Mouse (Mus musculus) spleen, adult 2 months (tissue): ENCODE measurements around the gene Psme4. TPM values are rescaled to one million over a fixed set of nuclear protein-coding genes. Genes with fewer than 3 reads are reported as not detected.

Experiments
- DNase-seq, 2 experiments: peaks; one replicate each; pipeline versions ENCODE4 v3.0.0 to v3.0.0-alpha.2; 2012 to 2021; ENCODE audit warnings: low spot score in 2 of 2, low read depth in 1 of 2
- H3K27ac ChIP-seq: fragments of 200-500 bp; 2 replicates; pipeline ENCODE4 v1.5.1; 2012; ENCODE audit warnings: low read length, inconsistent platforms; ENCODE audit not compliant: insufficient read depth
- H3K27me3 ChIP-seq: fragments of 200-500 bp; 2 replicates; pipeline ENCODE4 v1.6.1; 2012; ENCODE audit warnings: mild to moderate bottlenecking, moderate library complexity, low read length, inconsistent platforms; ENCODE audit not compliant: control insufficient read depth, insufficient read depth
- H3K36me3 ChIP-seq: fragments of 200-500 bp; 2 replicates; pipeline ENCODE4 v1.6.1; 2012; ENCODE audit warnings: mild to moderate bottlenecking, low read length, inconsistent platforms; ENCODE audit not compliant: control insufficient read depth, insufficient read depth
- H3K4me1 ChIP-seq: fragments of 200-500 bp; 2 replicates; pipeline ENCODE4 v1.6.1; 2011; ENCODE audit warnings: inconsistent platforms; ENCODE audit not compliant: control insufficient read depth, insufficient read depth, insufficient read length
- H3K4me3 ChIP-seq: fragments of 200-500 bp; 2 replicates; pipeline ENCODE4 v1.5.1; 2011; ENCODE audit warnings: mild to moderate bottlenecking, inconsistent platforms; ENCODE audit not compliant: insufficient read depth, insufficient read length; ENCODE audit errors: extremely low read depth
- CTCF ChIP-seq: fragments of 200-500 bp; IDR thresholded peaks from 2 replicates; pipeline ENCODE4 v1.5.1; 2011; ENCODE audit warnings: mild to moderate bottlenecking, inconsistent platforms; ENCODE audit not compliant: insufficient read depth, insufficient read length, insufficient replicate concordance; ENCODE audit errors: extremely low read depth
- POLR2A ChIP-seq: fragments of 200-500 bp; IDR thresholded peaks from 2 replicates; pipeline ENCODE4 v1.6.1; 2011; ENCODE audit warnings: low read depth, low read length, inconsistent platforms
- WGBS: fragments of 180-500 bp; shearing (Covaris S2); methylation state at CpG from one replicate; pipeline ENCODE4 v1.1.7; 2018; 5-methylcytosine and 5-hydroxymethylcytosine counted together
- polyA plus RNA-seq: library from polyadenylated mRNA; depleted of rRNA; stranded (reverse); fragments of >200 nt; gene quantifications from 2 replicates; pipeline ENCODE4 v1.2.3, GENCODE M21; 2012; rRNA removed

The Psme4 gene
- polyA plus RNA-seq, result 4.3 TPM in 2 replicates

- peak within 1 kb of the TSS; percentile 73 for H3K27ac ChIP-seq
- TF ChIP-seq CTCF, result no peak
- peak; percentile 77 for TF ChIP-seq POLR2A
- no peaks in the 10 kb centered on the region for H3K36me3 ChIP-seq
- 0 out of 2 replicates have a peak, but pooled peaks cover 1% of the 10 kb centered on the region for H3K27me3 ChIP-seq
- H3K4me3 ChIP-seq, result peak within 1 kb of the TSS; percentile 66
- DNase-seq, result peak; percentile 80 to 92
- WGBS, result 2% methylated on average over 42 of the region's 43 CpGs
- no peaks in the 10 kb centered on the region for H3K4me1 ChIP-seq
Observed at GRCm38 (mm10) chr11:30771267-30771903, at the start of gene Psme4. Psme4 (plus strand) TSS chr11:30771726.

DNA sequence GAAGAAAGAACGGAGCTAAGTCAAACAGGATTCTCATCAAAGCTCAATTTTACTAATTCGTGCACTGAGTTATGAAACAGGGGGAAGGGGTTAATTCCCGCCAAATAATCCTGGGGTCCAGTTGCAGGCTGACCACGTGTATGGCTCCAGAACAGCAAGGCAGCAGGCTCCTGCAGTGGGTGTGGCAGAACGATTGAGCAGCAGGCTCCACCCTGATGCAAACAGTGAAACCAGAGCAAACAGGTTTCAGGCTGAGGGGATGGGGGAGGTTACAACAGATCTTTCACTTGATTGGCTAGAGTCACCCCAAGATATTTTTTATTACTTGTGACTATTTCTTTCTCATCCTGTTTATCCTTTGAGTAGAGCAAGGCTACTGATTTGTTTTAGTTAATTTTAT, 48.1 kb upstream of the Psme4 start:
- TF ChIP-seq CTCF, result no peak
- TF ChIP-seq POLR2A, result no peak
- 71% methylated on average over 5 of the region's 5 CpGs for WGBS

DNA sequence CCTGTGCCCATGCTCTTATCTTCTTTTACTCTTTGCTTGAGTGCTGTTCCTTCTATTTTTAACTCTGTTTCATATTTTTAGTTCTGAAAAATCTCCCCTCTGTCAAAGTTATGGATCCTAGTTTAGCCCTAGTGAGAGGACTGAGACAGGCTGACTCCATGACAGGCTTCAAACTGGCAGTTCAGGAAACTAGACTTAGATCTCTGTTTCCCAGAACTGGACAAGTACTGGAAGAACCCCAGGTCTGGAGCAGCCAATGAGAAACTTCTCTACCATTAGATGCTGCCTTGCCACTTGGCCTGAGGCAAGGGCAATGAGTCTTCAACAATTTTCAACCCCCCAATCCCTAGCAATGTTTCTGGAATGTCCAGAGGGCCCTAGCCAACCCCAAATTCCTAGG, 40.8 kb upstream of the Psme4 start:
- H3K4me3 ChIP-seq, result no peak overlapping the region
- no peaks in the 10 kb centered on the region for H3K36me3 ChIP-seq
- H3K27ac ChIP-seq, result no peak overlapping the region
- no peaks in the 10 kb centered on the region for H3K27me3 ChIP-seq
- no peaks in the 10 kb centered on the region for H3K4me1 ChIP-seq
- no peak for DNase-seq
- no peak for TF ChIP-seq CTCF
- no peak for TF ChIP-seq POLR2A

More for the DNA sequence above, 48.1 kb upstream of the Psme4 start:
- H3K36me3 ChIP-seq, result no peaks in the 10 kb centered on the region
- no peak for DNase-seq
- no peak overlapping the region for H3K4me3 ChIP-seq
- H3K4me1 ChIP-seq, result no peaks in the 10 kb centered on the region
- H3K27me3 ChIP-seq, result no peaks in the 10 kb centered on the region
- H3K27ac ChIP-seq, result no peak overlapping the region

DNA sequence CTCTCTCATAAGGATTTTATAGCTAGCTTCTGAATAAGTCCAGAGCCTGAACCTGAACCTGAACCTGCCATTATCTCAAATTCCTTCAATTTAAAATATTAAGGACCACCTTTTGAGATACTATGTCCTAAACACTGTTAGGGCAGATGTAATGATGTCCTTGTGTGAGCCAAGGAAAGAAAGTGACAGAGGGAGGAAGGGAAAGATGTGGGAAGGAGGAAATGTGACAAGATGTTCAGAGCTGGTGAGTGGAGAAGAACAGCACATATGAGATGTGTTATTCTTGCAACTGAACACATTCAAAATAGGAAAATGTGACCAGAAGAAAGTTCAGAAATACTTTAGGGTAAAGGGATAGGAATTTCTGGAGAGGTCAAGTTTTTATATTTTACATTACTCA, 38.1 kb upstream of the Psme4 start:
- Histone ChIP-seq H3K4me1 (no peaks in the 10 kb centered on the region), H3K27ac (no peak overlapping the region), H3K27me3 (no peaks in the 10 kb centered on the region), H3K4me3 (no peak overlapping the region), H3K36me3 (no peaks in the 10 kb centered on the region)
- no peak for DNase-seq
- TF ChIP-seq POLR2A, result no peak
- TF ChIP-seq CTCF, result no peak

DNA sequence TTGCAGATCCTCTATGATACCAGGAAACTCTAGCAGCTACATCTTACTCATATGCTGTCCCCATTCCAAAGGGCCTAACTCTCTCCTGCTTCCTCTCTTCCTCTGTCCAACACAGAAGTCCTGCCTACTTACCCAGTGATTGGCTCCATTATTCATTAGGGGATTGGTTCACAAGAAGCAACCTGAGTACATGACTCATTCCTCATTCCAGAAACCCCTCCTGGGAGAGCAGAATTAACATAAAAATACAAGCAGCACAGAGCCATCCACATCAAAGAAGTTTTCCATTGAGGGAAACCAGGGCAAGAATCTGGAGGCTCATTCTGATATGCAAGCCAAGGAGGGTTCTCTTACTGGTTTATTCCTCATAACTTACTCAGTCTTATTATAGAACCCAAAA, 27.5 kb upstream of the Psme4 start:
- DNase-seq, result no peak
- Histone ChIP-seq H3K36me3 (no peaks in the 10 kb centered on the region), H3K27me3 (no peaks in the 10 kb centered on the region), H3K27ac (no peak overlapping the region), H3K4me3 (no peak overlapping the region), H3K4me1 (no peaks in the 10 kb centered on the region)
- TF ChIP-seq CTCF (no peak), POLR2A (no peak)

- 91% methylated on average over 3 of the region's 3 CpGs for WGBS
- no peak overlapping the region for H3K4me3 ChIP-seq
- no peaks in the 10 kb centered on the region for H3K27me3 ChIP-seq
- H3K27ac ChIP-seq, result no peak overlapping the region
- TF ChIP-seq CTCF, result no peak
- TF ChIP-seq POLR2A, result no peak
- DNase-seq, result no peak
- no peaks in the 10 kb centered on the region for H3K4me1 ChIP-seq
- H3K36me3 ChIP-seq, result no peaks in the 10 kb centered on the region
Observed at GRCm38 (mm10) chr11:30748938-30749337, 22.6 kb upstream of the Psme4 start.

DNA sequence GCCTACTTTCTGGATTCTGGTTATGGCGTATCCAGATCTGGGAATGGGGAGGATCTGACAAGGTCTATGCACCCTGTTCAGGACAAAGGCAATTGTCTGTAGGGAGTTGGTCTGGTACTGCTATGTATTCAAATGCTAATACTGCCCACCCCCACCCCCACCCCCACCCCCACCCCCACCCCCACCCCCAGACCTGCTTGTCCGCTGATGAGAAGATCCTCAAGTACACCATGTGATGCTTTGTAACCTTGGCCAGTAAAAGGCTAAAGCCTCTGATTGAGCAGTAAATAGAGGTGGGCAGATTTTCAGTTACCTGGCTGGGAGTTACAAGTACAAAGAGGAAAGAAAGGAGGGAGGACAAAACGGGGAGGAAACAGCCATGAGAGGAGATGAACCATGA, 21.9 kb upstream of the Psme4 start:
- 82% methylated on average over 3 of the region's 3 CpGs for WGBS
- Histone ChIP-seq H3K27ac (no peak overlapping the region), H3K27me3 (no peaks in the 10 kb centered on the region), H3K4me3 (no peak overlapping the region), H3K36me3 (no peaks in the 10 kb centered on the region), H3K4me1 (no peaks in the 10 kb centered on the region)
- DNase-seq, result no peak
- TF ChIP-seq POLR2A (no peak), CTCF (no peak)
